Mouse (Mus musculus) lung, embryonic 14.5 days (tissue): ENCODE measurements around the gene Syn3. TPM values are rescaled to one million over a fixed set of nuclear protein-coding genes. Genes with fewer than 3 reads are reported as not detected.

Experiments
- ATAC-seq: fragments of 200-750 bp; cut with Nextera tagmentation; 2 replicates; pipeline ENCODE4 v1.8.0; 2017; ENCODE audit warnings: mild to moderate bottlenecking, moderate TSS enrichment, moderate library complexity; ENCODE audit not compliant: insufficient read depth
- DNase-seq: peaks from one replicate; pipeline ENCODE4 v3.0.0-alpha.2; 2015
- H3K27ac ChIP-seq: fragments of 300-500 bp; sonication (generic); 2 replicates; pipeline ENCODE4 v1.5.1; 2014; ENCODE audit warnings: low read depth, mild to moderate bottlenecking, moderate library complexity
- H3K27me3 ChIP-seq: fragments of 300-500 bp; sonication (generic); 2 replicates; pipeline ENCODE4 v1.6.1; 2014; ENCODE audit warnings: low read length, control low read depth; ENCODE audit not compliant: insufficient read depth
- H3K36me3 ChIP-seq: fragments of 300-500 bp; sonication (generic); 2 replicates; pipeline ENCODE4 v1.6.1; 2014; ENCODE audit warnings: control low read depth; ENCODE audit not compliant: insufficient read depth
- H3K4me1 ChIP-seq: fragments of 300-500 bp; sonication (generic); 2 replicates; pipeline ENCODE4 v1.6.1; 2014; ENCODE audit warnings: antibody characterized with exemption, control low read depth; ENCODE audit not compliant: insufficient read depth
- H3K4me2 ChIP-seq: fragments of 300-500 bp; sonication (generic); 2 replicates; pipeline ENCODE4 v1.6.1; 2014; ENCODE audit warnings: mild to moderate bottlenecking
- H3K4me3 ChIP-seq: fragments of 300-500 bp; sonication (generic); 2 replicates; pipeline ENCODE4 v1.5.1; 2014; ENCODE audit warnings: low read depth, low read length
- H3K9ac ChIP-seq: fragments of 300-500 bp; sonication (generic); 2 replicates; pipeline ENCODE4 v1.6.1; 2014
- H3K9me3 ChIP-seq: fragments of 300-500 bp; sonication (generic); 2 replicates; pipeline ENCODE4 v1.6.1; 2016; ENCODE audit warnings: low read depth, low read length, control low read depth
- CTCF ChIP-seq: IDR thresholded peaks from 2 replicates; pipeline ENCODE4 v1.5.1; 2016; ENCODE audit warnings: antibody characterized with exemption, low read depth
- WGBS: fragments of 180-500 bp; shearing (Covaris S2); extraction: QIAGEN DNeasy Blood & Tissue Kit; methylation state at CpG from one replicate; pipeline ENCODE4 v1.1.7; 2014; 5-methylcytosine and 5-hydroxymethylcytosine counted together
- polyA plus RNA-seq: library from polyadenylated mRNA; unstranded; fragments of >200 nt; fragmentation: Nextera tagmentation; extraction: Ambion mirVana; gene quantifications from 2 replicates; pipeline ENCODE4 v1.2.1, GENCODE M21; 2014

Syn3 gene
- polyA plus RNA-seq, 1 experiment from 2014 or later = 2.4 TPM

DNA sequence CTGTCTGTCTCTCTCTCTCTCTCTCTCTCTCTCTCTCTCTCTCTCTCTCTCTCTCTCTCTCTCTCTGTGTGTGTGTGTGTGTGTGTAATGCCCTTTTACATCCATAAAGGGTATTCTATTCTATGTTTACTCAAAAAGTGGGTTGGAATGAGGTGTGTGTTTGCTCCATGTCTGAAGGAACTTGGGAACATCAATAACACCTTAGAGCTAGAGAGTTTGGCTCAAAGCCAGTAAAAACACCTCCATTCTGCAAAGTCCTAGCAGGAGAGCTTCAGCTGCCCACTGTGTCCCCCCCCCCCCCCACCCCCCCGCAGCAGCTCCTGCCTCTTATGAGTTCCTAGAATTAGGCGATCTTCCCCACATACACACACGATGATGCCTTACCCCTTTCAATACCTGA is 161.5 kb downstream of the Syn3 start:
- Histone ChIP-seq H3K9me3 (no peaks in the 10 kb centered on the region), H3K36me3 (no peaks in the 10 kb centered on the region), H3K4me3 (no peak overlapping the region), H3K27ac (no peak overlapping the region), H3K9ac (no peak overlapping the region), H3K4me1 (peaks cover 41% of the 10 kb centered on the region; the same call in 1 of the 2 replicates), H3K4me2 (no peak overlapping the region), H3K27me3 (no peaks in the 10 kb centered on the region)
- no peak for TF ChIP-seq CTCF
- peak; percentile 39; the same call in 1 of the 2 replicates for ATAC-seq
- WGBS = 15% methylated on average over 3 of the region's 3 CpGs
- DNase-seq = peak; percentile 75

DNA sequence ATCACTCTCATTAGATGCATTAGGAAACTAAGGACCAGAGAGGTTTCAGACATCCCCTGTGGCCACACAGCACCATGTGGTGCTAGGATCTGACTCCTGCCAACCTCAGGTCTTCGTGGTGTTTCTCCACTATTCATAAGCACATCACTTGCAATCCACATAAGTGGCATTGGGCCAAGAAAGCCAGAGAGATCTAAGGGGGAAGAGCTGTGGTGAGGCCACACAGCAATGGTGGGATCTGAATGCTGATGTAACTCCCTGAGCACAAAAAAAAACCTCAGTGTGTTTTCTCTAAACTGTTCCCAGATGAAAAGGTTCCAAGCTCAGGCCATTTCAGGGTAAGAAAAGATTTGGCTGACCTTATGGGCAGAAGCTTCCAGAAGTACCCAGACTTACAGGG is 162.2 kb downstream of the Syn3 start:
- WGBS = 26% methylated on average over 1 of the region's 1 CpGs
- no peak for TF ChIP-seq CTCF
- Histone ChIP-seq H3K9ac (no peak overlapping the region), H3K27ac (no peak overlapping the region), H3K36me3 (no peaks in the 10 kb centered on the region), H3K27me3 (no peaks in the 10 kb centered on the region), H3K4me3 (no peak overlapping the region), H3K4me2 (no peak overlapping the region), H3K4me1 (peaks cover 43% of the 10 kb centered on the region; the same call in 1 of the 2 replicates), H3K9me3 (no peaks in the 10 kb centered on the region)
- DNase-seq (peak; percentile 55), ATAC-seq (no peak)

DNA sequence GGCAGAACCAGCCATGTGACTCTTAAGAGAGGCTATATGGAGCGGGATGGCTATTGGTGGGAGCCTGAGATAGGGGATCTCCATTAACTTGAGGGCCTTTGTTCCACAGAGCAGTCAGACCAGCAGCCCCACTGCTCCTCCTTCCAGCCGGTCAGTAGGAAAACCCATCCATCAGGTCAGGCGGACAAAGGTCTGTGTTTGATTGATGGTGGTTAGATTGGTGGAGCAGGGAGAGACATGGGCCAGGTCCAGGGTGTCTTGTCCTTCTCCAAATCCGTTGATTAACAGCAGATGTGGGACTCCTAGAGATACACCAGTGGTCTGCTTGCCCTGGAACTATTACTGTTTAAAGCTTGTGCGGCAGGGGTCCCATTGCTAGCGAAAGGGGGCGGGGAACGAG is 164.1 kb downstream of the Syn3 start:
- H3K9me3 ChIP-seq = no peaks in the 10 kb centered on the region
- no peaks in the 10 kb centered on the region for H3K36me3 ChIP-seq
- no peak overlapping the region for H3K4me3 ChIP-seq
- ATAC-seq (no peak), DNase-seq (no peak)
- no peak overlapping the region for H3K9ac ChIP-seq
- H3K27me3 ChIP-seq = no peaks in the 10 kb centered on the region
- no peak overlapping the region for H3K4me2 ChIP-seq
- H3K27ac ChIP-seq = no peak overlapping the region
- TF ChIP-seq CTCF = no peak
- H3K4me1 ChIP-seq = peaks cover 44% of the 10 kb centered on the region; the same call in 1 of the 2 replicates
- 33% methylated on average over 8 of the region's 8 CpGs for WGBS

DNA sequence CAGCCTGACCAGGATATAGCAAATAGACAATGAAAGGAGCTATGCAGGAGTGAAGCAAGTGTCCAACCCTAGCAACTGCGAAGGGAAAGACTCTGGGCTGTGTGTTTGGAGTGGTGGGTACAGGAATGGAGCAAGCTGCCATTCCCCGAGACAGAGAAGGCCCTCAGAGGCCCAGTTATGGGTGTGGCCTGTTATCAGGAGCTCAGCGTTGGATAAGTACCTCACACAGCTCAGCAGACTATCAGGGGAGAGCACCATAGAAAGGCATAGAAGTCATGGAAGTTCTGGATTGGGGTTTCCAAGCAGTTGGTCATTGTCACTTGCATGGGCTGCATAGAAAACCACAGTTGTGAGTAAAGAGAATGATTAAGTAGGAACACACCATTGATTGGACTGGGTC is 165.8 kb downstream of the Syn3 start:
- Histone ChIP-seq H3K27ac (no peak overlapping the region), H3K4me1 (peaks cover 30% of the 10 kb centered on the region; the same call in 1 of the 2 replicates)

DNA sequence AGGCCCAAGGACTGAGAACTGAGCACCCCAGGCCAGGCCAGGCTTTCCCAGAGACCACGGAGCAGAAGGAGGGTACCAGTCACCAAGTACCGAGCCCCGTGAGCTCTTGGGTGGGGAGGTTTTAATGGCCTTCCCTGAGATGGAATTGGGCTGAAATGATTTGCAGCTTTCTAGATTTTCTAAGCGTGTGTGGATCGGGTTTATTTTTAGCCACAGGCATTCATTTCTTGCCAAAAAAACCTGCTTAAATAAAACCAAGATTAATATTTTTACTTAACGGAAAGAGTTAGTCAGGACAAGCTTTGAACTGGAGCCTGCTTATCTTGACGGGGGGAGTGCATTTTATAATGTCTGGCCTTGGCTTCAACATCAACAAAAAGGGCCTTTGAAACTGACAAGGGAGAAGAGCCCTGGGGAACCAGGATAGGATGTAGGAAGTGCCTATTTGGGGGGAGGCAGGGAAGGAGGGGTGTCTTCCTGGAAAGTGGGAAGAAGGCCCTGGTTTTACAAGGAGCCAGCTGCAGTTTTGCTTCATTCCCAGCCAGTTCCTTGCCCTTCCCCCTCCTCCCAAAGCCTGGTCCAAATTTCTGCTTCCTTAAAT is 166.9 kb downstream of the Syn3 start:
- H3K4me1 ChIP-seq = peaks cover 22% of the 10 kb centered on the region; the same call in 1 of the 2 replicates
- H3K36me3 ChIP-seq = no peaks in the 10 kb centered on the region
- H3K9ac ChIP-seq = no peak overlapping the region
- no peak overlapping the region for H3K4me2 ChIP-seq
- DNase-seq = peak; percentile 64
- H3K27me3 ChIP-seq = no peaks in the 10 kb centered on the region
- TF ChIP-seq CTCF = no peak
- no peak overlapping the region for H3K4me3 ChIP-seq
- H3K9me3 ChIP-seq = no peaks in the 10 kb centered on the region
- peak; percentile 43; the same call in 1 of the 2 replicates for ATAC-seq
- H3K27ac ChIP-seq = peak overlapping the region; percentile 76
- WGBS = 24% methylated on average over 7 of the region's 7 CpGs

More for the DNA sequence above, 165.8 kb downstream of the Syn3 start:
- Histone ChIP-seq H3K27me3 (no peaks in the 10 kb centered on the region), H3K9me3 (no peaks in the 10 kb centered on the region), H3K36me3 (no peaks in the 10 kb centered on the region), H3K4me3 (no peak overlapping the region), H3K9ac (no peak overlapping the region), H3K4me2 (no peak overlapping the region)
- WGBS = 51% methylated on average over 3 of the region's 3 CpGs
- ATAC-seq = no peak
- no peak for TF ChIP-seq CTCF
- DNase-seq = no peak

DNA sequence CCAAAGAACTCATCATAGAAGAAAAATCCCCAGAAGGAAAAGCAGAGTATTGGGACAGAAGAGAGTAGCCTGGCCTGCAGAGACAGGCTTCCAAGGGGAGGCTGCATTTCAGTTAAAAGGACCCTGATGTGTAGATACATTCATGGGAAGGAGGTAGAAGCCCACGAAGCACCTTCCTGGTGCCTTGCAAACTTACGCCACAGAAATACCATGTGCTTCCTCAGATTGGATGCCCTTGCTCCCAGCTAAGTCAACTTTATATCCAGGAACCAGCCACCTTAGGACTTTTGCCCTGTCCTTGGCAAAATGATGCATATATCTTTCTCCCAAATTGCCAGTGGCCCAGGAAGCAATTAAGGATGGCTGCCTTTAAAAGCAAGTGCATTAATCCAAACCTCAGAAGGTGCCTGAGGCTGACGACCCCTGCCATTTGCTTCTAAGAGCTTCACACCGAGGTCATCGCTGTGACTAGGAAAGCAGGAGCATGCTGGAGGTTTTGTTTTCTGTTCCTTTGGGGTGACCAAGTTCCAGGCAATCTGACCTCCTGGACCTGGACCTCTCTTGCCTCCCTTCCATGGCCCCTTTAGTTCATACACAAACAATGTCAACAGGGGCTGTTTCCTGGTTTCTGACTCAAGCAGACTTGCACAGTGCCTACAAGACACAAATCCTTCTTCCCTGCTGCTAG is 167.6 kb downstream of the Syn3 start:
- H3K4me2 ChIP-seq = no peak overlapping the region
- no peak overlapping the region for H3K4me3 ChIP-seq
- 55% methylated on average over 5 of the region's 5 CpGs for WGBS

DNA sequence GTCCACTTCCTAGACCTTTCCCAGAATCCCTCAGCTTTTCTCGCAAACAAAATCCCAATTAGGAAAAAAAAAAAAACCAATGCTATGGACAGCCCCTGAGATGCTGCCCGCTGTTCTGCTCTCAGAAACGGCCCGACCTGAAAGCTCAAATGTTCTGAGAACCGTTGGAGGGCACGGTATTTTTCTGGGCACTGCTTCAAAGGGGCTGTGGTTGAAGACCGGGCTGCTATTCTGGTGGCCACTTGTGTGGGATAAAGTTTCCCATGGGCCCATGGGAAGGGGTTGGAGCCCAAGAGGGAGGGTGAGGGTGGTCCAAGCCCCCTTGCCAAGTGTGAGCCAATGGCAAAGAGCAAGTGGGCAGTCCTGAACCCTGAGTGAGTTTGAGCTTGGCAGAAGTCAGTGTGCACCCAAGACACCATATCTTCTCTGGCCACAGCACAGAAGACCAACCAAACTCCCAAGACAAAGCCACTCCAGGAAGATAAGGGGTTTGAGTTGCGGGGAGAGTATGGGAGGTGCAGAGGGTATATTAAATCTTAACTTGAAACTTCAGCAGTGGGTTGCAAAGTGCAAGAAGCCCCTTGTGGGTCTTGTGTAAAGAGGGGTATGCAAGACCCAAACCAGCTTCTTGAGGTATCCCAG is 169.3 kb downstream of the Syn3 start:
- Histone ChIP-seq H3K9me3 (no peaks in the 10 kb centered on the region), H3K4me1 (peaks cover 22% of the 10 kb centered on the region; the same call in 1 of the 2 replicates), H3K4me3 (no peak overlapping the region), H3K4me2 (no peak overlapping the region), H3K36me3 (no peaks in the 10 kb centered on the region), H3K27me3 (no peaks in the 10 kb centered on the region), H3K27ac (no peak overlapping the region), H3K9ac (no peak overlapping the region)
- DNase-seq (no peak), ATAC-seq (no peak)
- WGBS = 89% methylated on average over 8 of the region's 8 CpGs
- TF ChIP-seq CTCF = no peak

More for the DNA sequence above, 167.6 kb downstream of the Syn3 start:
- ATAC-seq = no peak; the same call in 1 of the 2 replicates
- no peak for DNase-seq
- Histone ChIP-seq H3K27me3 (no peaks in the 10 kb centered on the region), H3K36me3 (no peaks in the 10 kb centered on the region), H3K9ac (no peak overlapping the region), H3K9me3 (no peaks in the 10 kb centered on the region), H3K27ac (peak overlapping the region; percentile 76), H3K4me1 (peaks cover 22% of the 10 kb centered on the region; the same call in 1 of the 2 replicates)
- TF ChIP-seq CTCF = no peak
